Mouse (Mus musculus): ENCODE results near the gene Glt1d1. TPM values are rescaled to one million over a fixed set of nuclear protein-coding genes. Genes with fewer than 3 reads are reported as not detected.
A peak's percentile ranks its signal among the peaks of the same experiment; 100 is the strongest.

Glt1d1 gene
- 0.27 and 0.54 TPM in 2 replicates for polyA plus RNA-seq (2015; fragmentation: Nextera tagmentation; extraction: Ambion mirVana)

DNA sequence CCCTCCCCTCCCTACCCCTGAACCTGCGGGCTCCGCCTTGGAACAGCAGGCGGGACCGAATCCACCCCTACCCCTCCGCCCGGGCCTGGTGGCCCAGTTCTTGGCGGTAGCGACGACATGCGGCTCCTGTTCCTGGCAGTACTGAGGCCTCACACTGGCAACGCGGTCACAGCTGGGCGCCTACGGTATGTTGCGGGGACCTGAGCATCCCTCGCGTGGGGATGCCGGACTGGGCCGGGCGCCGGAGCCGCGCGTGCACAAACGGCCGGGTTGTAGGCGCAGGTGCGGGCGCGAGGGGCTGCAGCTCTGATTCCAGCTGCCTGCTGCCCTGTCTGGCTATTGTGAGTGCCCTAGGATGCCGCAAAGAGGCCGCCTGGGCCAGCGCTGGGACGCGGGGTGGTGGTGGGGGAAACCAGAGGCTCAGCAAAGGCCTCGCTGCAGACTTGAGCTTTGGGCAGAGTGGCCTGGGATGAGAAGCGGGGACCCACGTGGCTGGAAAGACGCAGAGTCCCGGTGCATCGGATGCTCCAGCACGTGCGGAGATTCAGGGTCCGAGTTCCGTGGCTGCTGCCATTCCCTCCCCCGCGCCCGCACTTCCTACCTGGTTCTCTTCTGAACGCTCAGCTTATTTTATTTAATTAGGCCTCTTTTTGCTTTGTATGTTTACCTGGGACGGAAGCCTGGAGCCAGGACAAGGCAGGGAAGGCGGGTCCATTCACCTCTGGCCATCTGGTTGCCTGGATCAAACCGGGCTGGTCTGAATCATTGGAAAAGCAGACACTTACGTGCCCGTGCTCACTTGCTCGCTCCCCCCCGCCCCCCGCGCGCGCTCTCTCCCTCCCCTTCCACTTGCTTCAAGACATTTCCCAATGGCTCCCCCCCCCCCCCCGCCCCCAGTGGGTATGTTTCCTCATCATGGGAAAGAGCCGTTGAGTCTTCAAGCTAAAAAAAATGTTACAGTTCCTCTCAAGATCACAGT is at the start of gene Glt1d1, which contains the start of gene Slc15a4:
Gene Glt1d1, plus strand, starts transcription at position 96 of the 979 bp plus-strand sequence.
Gene Slc15a4, minus strand, starts transcription at position 731 of the 979 bp plus-strand sequence.
- no peak within 1 kb of the TSS for H3K27ac ChIP-seq (ENCODE audit: low read length)
- H3K4me3 ChIP-seq (ENCODE audit: low read length), result peak within 1 kb of the TSS; percentile 48
- peak within 1 kb of the TSS; percentile 64 for H3K9ac ChIP-seq (replicated peaks; ENCODE audit: low read length)
- ATAC-seq (ENCODE audit: low FRiP score, low TSS enrichment), result peak; percentile 78
- H3K36me3 ChIP-seq (ENCODE audit: insufficient read depth, low read length), result no peaks in the 10 kb centered on the region
- H3K4me2 ChIP-seq (replicated peaks; ENCODE audit: low read depth, low read length), result peak within 1 kb of the TSS; percentile 72
- under 1% methylated on average over 57 of the region's 62 CpGs for WGBS
- no peaks in the 10 kb centered on the region for H3K9me3 ChIP-seq (ENCODE audit: low read length)
- H3K27me3 ChIP-seq (ENCODE audit: insufficient read depth, low read length), result peaks cover 29% of the 10 kb centered on the region
- H3K4me1 ChIP-seq (ENCODE audit: insufficient read depth, low read length), result no peaks in the 10 kb centered on the region

DNA sequence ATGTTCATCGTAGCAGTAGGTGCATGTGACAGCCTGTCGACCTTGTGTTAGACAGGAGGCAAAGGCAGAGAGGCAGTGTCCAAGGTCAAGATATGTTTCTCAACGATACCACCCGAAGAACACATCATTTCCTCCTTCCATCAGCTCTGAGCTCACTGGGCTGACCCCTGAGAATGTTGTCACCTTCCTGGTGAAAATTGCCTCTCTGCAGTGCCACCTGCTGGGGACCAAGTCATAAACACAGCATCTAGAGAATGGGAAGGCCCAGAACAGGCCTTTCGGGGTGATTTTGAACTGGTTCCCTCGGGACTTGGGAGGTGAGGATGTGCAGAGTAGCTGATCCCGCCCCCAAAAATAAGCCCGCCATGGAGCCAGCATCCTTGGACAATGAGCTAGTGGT is 48.4 kb upstream of the Glt1d1 start:
- no peak overlapping the region for H3K4me3 ChIP-seq (ENCODE audit: low read length)
- ATAC-seq (ENCODE audit: low FRiP score, low TSS enrichment), result no peak
- H3K27me3 ChIP-seq (ENCODE audit: insufficient read depth, low read length), result no peaks in the 10 kb centered on the region
- no peak overlapping the region for H3K27ac ChIP-seq (ENCODE audit: low read length)
- no peak overlapping the region for H3K4me2 ChIP-seq (replicated peaks; ENCODE audit: low read depth, low read length)
- H3K36me3 ChIP-seq (ENCODE audit: insufficient read depth, low read length), result no peaks in the 10 kb centered on the region
- H3K9ac ChIP-seq (replicated peaks; ENCODE audit: low read length), result no peak overlapping the region
- no peaks in the 10 kb centered on the region for H3K4me1 ChIP-seq (ENCODE audit: insufficient read depth, low read length)
- 73% methylated on average over 8 of the region's 8 CpGs for WGBS
- H3K9me3 ChIP-seq (ENCODE audit: low read length), result 0 out of 2 replicates have a peak, but pooled peaks cover 3% of the 10 kb centered on the region

GRCm38 (mm10) chr5:127587854-127588253 is 44.2 kb upstream of the Glt1d1 start:
- no peak overlapping the region for H3K9ac ChIP-seq (replicated peaks; ENCODE audit: low read length)
- no peak overlapping the region for H3K4me3 ChIP-seq (ENCODE audit: low read length)
- no peak for ATAC-seq (ENCODE audit: low FRiP score, low TSS enrichment)
- no peak overlapping the region for H3K4me2 ChIP-seq (replicated peaks; ENCODE audit: low read depth, low read length)
- 0 out of 2 replicates have a peak, but pooled peaks cover 3% of the 10 kb centered on the region for H3K9me3 ChIP-seq (ENCODE audit: low read length)
- H3K27me3 ChIP-seq (ENCODE audit: insufficient read depth, low read length), result no peaks in the 10 kb centered on the region
- 56% methylated on average over 6 of the region's 6 CpGs for WGBS
- no peak overlapping the region for H3K27ac ChIP-seq (ENCODE audit: low read length)
- H3K4me1 ChIP-seq (ENCODE audit: insufficient read depth, low read length), result no peaks in the 10 kb centered on the region
- peaks cover 11% of the 10 kb centered on the region; the same call in 1 of the 2 replicates for H3K36me3 ChIP-seq (ENCODE audit: insufficient read depth, low read length)

GRCm38 (mm10) chr5:127592406-127592805 is 39.7 kb upstream of the Glt1d1 start:
- no peak overlapping the region for H3K4me2 ChIP-seq (replicated peaks; ENCODE audit: low read depth, low read length)
- peaks cover 50% of the 10 kb centered on the region for H3K36me3 ChIP-seq (ENCODE audit: insufficient read depth, low read length)
- no peaks in the 10 kb centered on the region for H3K4me1 ChIP-seq (ENCODE audit: insufficient read depth, low read length)
- WGBS, result 64% methylated on average over 5 of the region's 5 CpGs
- no peaks in the 10 kb centered on the region for H3K9me3 ChIP-seq (ENCODE audit: low read length)
- no peak overlapping the region for H3K9ac ChIP-seq (replicated peaks; ENCODE audit: low read length)
- no peak for ATAC-seq (ENCODE audit: low FRiP score, low TSS enrichment)
- H3K4me3 ChIP-seq (ENCODE audit: low read length), result no peak overlapping the region
- no peak overlapping the region for H3K27ac ChIP-seq (ENCODE audit: low read length)
- H3K27me3 ChIP-seq (ENCODE audit: insufficient read depth, low read length), result no peaks in the 10 kb centered on the region

DNA sequence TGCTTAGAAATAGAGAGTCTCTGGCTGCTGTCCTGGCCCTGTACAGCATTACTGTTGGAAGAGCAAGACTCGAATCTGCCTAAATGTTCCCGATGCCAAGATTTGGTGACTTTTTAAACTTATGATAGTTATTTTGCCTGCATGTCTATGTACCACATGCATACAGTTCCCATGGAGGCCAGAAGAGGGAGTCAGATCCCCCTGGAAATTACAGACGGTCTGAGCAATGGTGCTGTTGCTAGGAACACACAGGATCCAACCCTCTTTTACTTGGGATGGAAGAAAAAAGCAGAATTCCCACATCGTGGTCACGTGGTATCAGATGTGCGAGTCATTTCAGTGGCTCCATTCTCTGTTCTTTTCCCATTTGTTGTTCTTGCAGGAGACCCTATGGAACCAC is 39.2 kb upstream of the Glt1d1 start:
- no peak overlapping the region for H3K27ac ChIP-seq (ENCODE audit: low read length)
- H3K36me3 ChIP-seq (ENCODE audit: insufficient read depth, low read length), result peaks cover 53% of the 10 kb centered on the region
- H3K27me3 ChIP-seq (ENCODE audit: insufficient read depth, low read length), result no peaks in the 10 kb centered on the region
- no peak overlapping the region for H3K4me2 ChIP-seq (replicated peaks; ENCODE audit: low read depth, low read length)
- ATAC-seq (ENCODE audit: low FRiP score, low TSS enrichment), result no peak
- H3K9me3 ChIP-seq (ENCODE audit: low read length), result no peaks in the 10 kb centered on the region
- no peak overlapping the region for H3K4me3 ChIP-seq (ENCODE audit: low read length)
- H3K9ac ChIP-seq (replicated peaks; ENCODE audit: low read length), result no peak overlapping the region
- H3K4me1 ChIP-seq (ENCODE audit: insufficient read depth, low read length), result no peaks in the 10 kb centered on the region
- 76% methylated on average over 6 of the region's 6 CpGs for WGBS

GRCm38 (mm10) chr5:127595676-127596075 is 36.4 kb upstream of the Glt1d1 start:
- Histone ChIP-seq H3K36me3 (ENCODE audit: insufficient read depth, low read length) (peaks cover 78% of the 10 kb centered on the region), H3K9me3 (ENCODE audit: low read length) (no peaks in the 10 kb centered on the region), H3K9ac (replicated peaks; ENCODE audit: low read length) (no peak overlapping the region), H3K27ac (ENCODE audit: low read length) (no peak overlapping the region), H3K4me1 (ENCODE audit: insufficient read depth, low read length) (no peaks in the 10 kb centered on the region), H3K4me3 (ENCODE audit: low read length) (no peak overlapping the region), H3K27me3 (ENCODE audit: insufficient read depth, low read length) (no peaks in the 10 kb centered on the region), H3K4me2 (replicated peaks; ENCODE audit: low read depth, low read length) (no peak overlapping the region)
- ATAC-seq (ENCODE audit: low FRiP score, low TSS enrichment), result no peak
- 99% methylated on average over 3 of the region's 3 CpGs for WGBS

DNA sequence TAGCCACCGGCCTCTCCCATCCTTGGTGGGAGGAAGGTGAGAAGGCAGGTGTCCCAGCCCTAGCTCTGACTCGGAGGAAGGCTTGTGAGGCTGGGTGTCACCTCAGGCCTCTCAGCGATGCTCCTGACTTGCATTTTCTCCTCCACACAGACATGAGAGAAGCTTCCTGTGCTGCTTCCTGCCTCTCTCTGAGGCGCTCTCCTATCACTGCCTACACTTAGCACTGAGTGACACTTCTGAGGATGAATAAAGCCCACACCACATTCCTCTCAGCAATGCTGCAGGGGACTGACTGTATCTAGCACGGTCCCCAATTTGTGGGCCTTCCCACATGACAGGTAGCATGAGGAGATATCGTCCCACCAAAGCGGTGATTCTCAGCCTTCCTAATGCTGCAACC is 35.2 kb upstream of the Glt1d1 start:
- no peak for ATAC-seq (ENCODE audit: low FRiP score, low TSS enrichment)
- WGBS, result 88% methylated on average over 7 of the region's 7 CpGs
- no peak overlapping the region for H3K4me3 ChIP-seq (ENCODE audit: low read length)

GRCm38 (mm10) chr5:127602996-127603395 is 29.1 kb upstream of the Glt1d1 start:
- Histone ChIP-seq H3K4me2 (replicated peaks; ENCODE audit: low read depth, low read length) (no peak overlapping the region), H3K4me1 (ENCODE audit: insufficient read depth, low read length) (no peaks in the 10 kb centered on the region), H3K27me3 (ENCODE audit: insufficient read depth, low read length) (no peaks in the 10 kb centered on the region), H3K27ac (ENCODE audit: low read length) (no peak overlapping the region), H3K36me3 (ENCODE audit: insufficient read depth, low read length) (peaks cover 75% of the 10 kb centered on the region), H3K9ac (replicated peaks; ENCODE audit: low read length) (no peak overlapping the region), H3K9me3 (ENCODE audit: low read length) (no peaks in the 10 kb centered on the region), H3K4me3 (ENCODE audit: low read length) (no peak overlapping the region)
- WGBS, result 87% methylated on average over 5 of the region's 5 CpGs
- no peak for ATAC-seq (ENCODE audit: low FRiP score, low TSS enrichment)

More for the DNA sequence above, 35.2 kb upstream of the Glt1d1 start:
- Histone ChIP-seq H3K9me3 (ENCODE audit: low read length) (no peaks in the 10 kb centered on the region), H3K27me3 (ENCODE audit: insufficient read depth, low read length) (no peaks in the 10 kb centered on the region), H3K9ac (replicated peaks; ENCODE audit: low read length) (no peak overlapping the region), H3K4me1 (ENCODE audit: insufficient read depth, low read length) (no peaks in the 10 kb centered on the region), H3K36me3 (ENCODE audit: insufficient read depth, low read length) (peaks cover 87% of the 10 kb centered on the region), H3K27ac (ENCODE audit: low read length) (no peak overlapping the region), H3K4me2 (replicated peaks; ENCODE audit: low read depth, low read length) (no peak overlapping the region)

DNA sequence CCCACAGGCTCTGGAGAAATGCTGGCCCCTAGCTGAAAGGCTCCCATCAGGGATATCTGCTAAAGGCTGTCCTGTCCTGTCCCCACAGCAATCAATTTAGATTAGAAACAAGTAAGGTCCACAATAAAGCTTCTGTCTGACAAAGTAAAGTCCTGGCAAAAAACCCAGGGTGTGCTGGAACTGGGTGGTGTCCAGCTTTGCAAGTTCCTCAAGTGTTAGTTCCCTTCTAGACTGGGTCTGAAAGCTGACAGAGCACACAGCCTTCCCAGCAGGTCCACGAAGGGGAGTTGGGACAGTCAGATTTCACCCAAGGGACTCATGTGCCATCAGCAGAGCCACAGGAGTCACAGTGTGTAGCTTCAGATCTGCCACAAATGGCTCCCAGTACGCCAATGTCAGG is 24.6 kb upstream of the Glt1d1 start:
- 93% methylated on average over 2 of the region's 2 CpGs for WGBS
- no peaks in the 10 kb centered on the region for H3K9me3 ChIP-seq (ENCODE audit: low read length)

GRCm38 (mm10) chr5:127609191-127609714 is 22.8 kb upstream of the Glt1d1 start:
- WGBS, result 86% methylated on average over 7 of the region's 7 CpGs
- Histone ChIP-seq H3K27me3 (ENCODE audit: insufficient read depth, low read length) (no peaks in the 10 kb centered on the region), H3K4me3 (ENCODE audit: low read length) (no peak overlapping the region), H3K9ac (replicated peaks; ENCODE audit: low read length) (no peak overlapping the region), H3K4me1 (ENCODE audit: insufficient read depth, low read length) (no peaks in the 10 kb centered on the region), H3K27ac (ENCODE audit: low read length) (no peak overlapping the region), H3K9me3 (ENCODE audit: low read length) (no peaks in the 10 kb centered on the region), H3K4me2 (replicated peaks; ENCODE audit: low read depth, low read length) (no peak overlapping the region), H3K36me3 (ENCODE audit: insufficient read depth, low read length) (peaks cover 22% of the 10 kb centered on the region)
- no peak for ATAC-seq (ENCODE audit: low FRiP score, low TSS enrichment)

More for the DNA sequence above, 24.6 kb upstream of the Glt1d1 start:
- no peaks in the 10 kb centered on the region for H3K4me1 ChIP-seq (ENCODE audit: insufficient read depth, low read length)
- no peak overlapping the region for H3K4me3 ChIP-seq (ENCODE audit: low read length)
- H3K9ac ChIP-seq (replicated peaks; ENCODE audit: low read length), result no peak overlapping the region
- H3K27me3 ChIP-seq (ENCODE audit: insufficient read depth, low read length), result no peaks in the 10 kb centered on the region
- H3K4me2 ChIP-seq (replicated peaks; ENCODE audit: low read depth, low read length), result no peak overlapping the region
- no peak overlapping the region for H3K27ac ChIP-seq (ENCODE audit: low read length)
- ATAC-seq (ENCODE audit: low FRiP score, low TSS enrichment), result no peak
- peaks cover 38% of the 10 kb centered on the region for H3K36me3 ChIP-seq (ENCODE audit: insufficient read depth, low read length)
